Mouse (Mus musculus) ES-E14 (cell line): ENCODE measurements around the gene Plcd1. TPM values are rescaled to one million over a fixed set of nuclear protein-coding genes. Genes with fewer than 3 reads are reported as not detected.

Source experiments
- DNase-seq: peaks from one replicate; pipeline ENCODE4 v3.0.0-alpha.2; 2013; ENCODE audit warnings: low read depth, low spot score
- H3K27ac ChIP-seq: 2 replicates; pipeline ENCODE4 v1.5.1; 2012; ENCODE audit warnings: low read depth, mild to moderate bottlenecking, low read length, moderate library complexity, mixed read lengths; ENCODE audit not compliant: poor library complexity, insufficient read depth, severe bottlenecking
- H3K36me3 ChIP-seq: 2 replicates; pipeline ENCODE4 v1.6.1; 2012; ENCODE audit warnings: mild to moderate bottlenecking, low read length, moderate library complexity, mixed read lengths; ENCODE audit not compliant: control insufficient read depth, poor library complexity, insufficient read depth, severe bottlenecking
- H3K4me1 ChIP-seq, 2 experiments: fragments of 150-350 bp in 1 of 2; sonication (generic) in 1 of 2; 2 replicates each; pipeline ENCODE4 v1.6.1; 2012; ENCODE audit warnings: low read length in 2 of 2, mild to moderate bottlenecking in 1 of 2, mixed read lengths in 1 of 2; ENCODE audit not compliant: control insufficient read depth in 2 of 2, insufficient read depth in 2 of 2, poor library complexity in 1 of 2
- H3K4me3 ChIP-seq, 2 experiments: fragments of 150-350 bp in 1 of 2; sonication (generic) in 1 of 2; 2 replicates each; pipeline ENCODE4 v1.5.1; 2012; ENCODE audit warnings: low read length in 2 of 2, low read depth in 1 of 2, mild to moderate bottlenecking in 1 of 2, mixed read lengths in 1 of 2; ENCODE audit not compliant: insufficient read depth in 1 of 2, poor library complexity in 1 of 2, severe bottlenecking in 1 of 2
- H3K9ac ChIP-seq: 2 replicates; pipeline ENCODE4 v1.6.1; 2012; ENCODE audit warnings: low read depth, mild to moderate bottlenecking, low read length, mixed read lengths; ENCODE audit not compliant: poor library complexity, insufficient read depth, severe bottlenecking
- H3K9me3 ChIP-seq: fragments of 150-350 bp; sonication (generic); 2 replicates; pipeline ENCODE4 v1.6.1; 2012; ENCODE audit warnings: low read depth, mild to moderate bottlenecking, low read length; ENCODE audit not compliant: control insufficient read depth, insufficient read depth
- CHD2 ChIP-seq: IDR thresholded peaks from 2 replicates; pipeline ENCODE4 v1.6.1; 2014; ENCODE audit warnings: mild to moderate bottlenecking, low read depth, low read length, inconsistent platforms
- HCFC1 ChIP-seq: IDR thresholded peaks from 2 replicates; pipeline ENCODE4 v1.6.1; 2012; ENCODE audit warnings: low read length, inconsistent platforms, borderline replicate concordance; ENCODE audit not compliant: insufficient read depth
- MAFK ChIP-seq: IDR thresholded peaks from 2 replicates; pipeline ENCODE4 v1.6.1; 2014; ENCODE audit warnings: mild to moderate bottlenecking, low read depth, low read length, inconsistent platforms; ENCODE audit not compliant: insufficient read depth
- ZC3H11A ChIP-seq: IDR thresholded peaks from 2 replicates; pipeline ENCODE4 v1.6.1; 2012; ENCODE audit warnings: low read depth, mild to moderate bottlenecking, inconsistent platforms, low read length, borderline replicate concordance
- ZNF384 ChIP-seq: IDR thresholded peaks from 2 replicates; pipeline ENCODE4 v1.6.1; 2012; ENCODE audit warnings: low read depth, low read length, inconsistent platforms
- in situ Hi-C, 2 experiments: fragments of 600-800 bp; cut with MboI; formaldehyde crosslinking; loops; one replicate each; pipeline ENCODE4 v1.15.1; 2025; ENCODE audit warnings: low sequenced_read_pairs in 2 of 2, inconsistent platforms in 1 of 2; ENCODE audit not compliant: unreplicated experiment in 2 of 2
- total RNA-seq: library from RNA; depleted of rRNA; stranded (reverse); fragments of 300-350 nt; gene quantifications from 2 replicates; pipeline ENCODE4 v1.2.3, GENCODE M21; 2012

The Plcd1 gene
- total RNA-seq, 1 experiment = 13.1 TPM

GRCm38 (mm10) chr9:119092473-119093418 lies 556 bp downstream of the Plcd1 start:
- no peak for TF ChIP-seq HCFC1
- no peak for TF ChIP-seq MAFK
- TF ChIP-seq ZC3H11A = no peak
- TF ChIP-seq ZNF384 = no peak
- no peak for TF ChIP-seq CHD2
- in situ Hi-C loops = no loop called here
- peak overlapping the region; percentile 63 to 78 for H3K4me3 ChIP-seq
- DNase-seq = no peak
- peak overlapping the region; percentile 37 for H3K9ac ChIP-seq
- no peaks in the 10 kb centered on the region for H3K9me3 ChIP-seq
- H3K4me1 ChIP-seq = peaks cover 4 to 22% of the 10 kb centered on the region in 2 experiments; a peak in 3 of 4 replicates
- H3K36me3 ChIP-seq = no peaks in the 10 kb centered on the region
- no peak overlapping the region for H3K27ac ChIP-seq

DNA sequence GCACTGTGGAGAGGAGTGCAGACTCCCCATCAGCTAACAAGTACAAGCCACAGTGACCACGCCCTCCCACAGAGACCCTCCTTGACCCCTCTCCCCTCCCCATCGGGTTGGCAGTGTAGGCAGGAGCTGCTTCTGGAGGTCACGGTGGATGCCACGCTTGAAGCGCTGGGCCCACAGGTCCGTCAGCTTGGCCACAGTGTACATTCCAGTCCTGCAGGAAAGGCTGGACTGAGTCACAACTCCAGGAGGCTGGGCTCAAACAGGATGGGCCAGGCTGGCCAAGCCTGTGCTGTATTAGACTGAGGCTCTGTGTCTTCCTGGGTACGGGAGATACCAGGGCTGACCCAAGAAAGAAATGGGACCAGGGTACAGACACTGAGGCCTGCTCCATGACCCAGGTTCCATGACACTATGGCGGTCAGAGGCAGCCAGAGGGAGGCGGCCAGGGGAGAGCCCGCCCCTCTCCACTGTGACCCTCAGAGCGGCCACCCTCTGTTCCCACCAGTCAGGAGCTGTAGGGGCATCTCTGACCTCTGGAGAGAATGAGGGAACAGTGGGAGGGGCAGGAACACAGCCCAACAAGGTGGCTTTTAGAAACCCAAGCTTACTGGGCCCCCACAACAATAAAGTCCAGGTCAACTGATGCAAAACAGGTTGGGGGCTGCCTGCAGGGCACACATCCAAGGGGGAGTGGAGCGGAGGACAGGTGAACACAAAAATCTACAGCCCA lies 1.6 kb downstream of the Plcd1 start:
- peaks cover 4 to 26% of the 10 kb centered on the region in 2 experiments; a peak in 2 of 4 replicates for H3K4me1 ChIP-seq
- no peak overlapping the region for H3K4me3 ChIP-seq
- H3K36me3 ChIP-seq = no peaks in the 10 kb centered on the region
- DNase-seq = no peak
- no peaks in the 10 kb centered on the region for H3K9me3 ChIP-seq
- no peak overlapping the region for H3K27ac ChIP-seq
- H3K9ac ChIP-seq = no peak overlapping the region
- in situ Hi-C loops = no loop called here
- TF ChIP-seq MAFK (no peak), ZNF384 (no peak), ZC3H11A (no peak), CHD2 (no peak), HCFC1 (no peak)

DNA sequence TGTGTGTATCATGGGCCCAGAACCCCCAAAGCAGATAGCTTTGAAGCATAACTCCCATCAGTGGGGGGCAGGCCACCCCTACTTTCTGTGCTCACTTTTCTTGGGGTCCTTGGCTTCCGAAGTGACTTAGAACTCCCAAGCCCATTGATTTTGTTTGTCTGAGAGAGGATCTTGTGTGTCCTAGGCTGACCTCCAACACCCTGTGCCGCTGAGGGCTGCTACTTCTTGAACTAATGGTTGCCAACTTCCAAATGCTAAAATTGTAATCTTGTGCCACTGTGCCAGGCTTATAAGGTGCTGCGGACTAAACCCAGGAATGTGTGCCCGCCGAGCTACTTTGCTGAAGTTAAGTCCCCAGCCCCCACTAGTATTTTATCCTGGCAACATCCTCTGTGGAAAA lies 2.8 kb downstream of the Plcd1 start:
- in situ Hi-C loops = no loop called here
- no peak overlapping the region for H3K27ac ChIP-seq
- H3K9ac ChIP-seq = no peak overlapping the region
- no peaks in the 10 kb centered on the region for H3K36me3 ChIP-seq
- DNase-seq = no peak
- H3K4me1 ChIP-seq = peaks cover 4 to 28% of the 10 kb centered on the region in 2 experiments; a peak in 3 of 4 replicates
- no peak for TF ChIP-seq ZNF384
- no peak for TF ChIP-seq MAFK
- TF ChIP-seq ZC3H11A = no peak
- no peak for TF ChIP-seq CHD2
- no peak for TF ChIP-seq HCFC1
- no peak overlapping the region for H3K4me3 ChIP-seq
- H3K9me3 ChIP-seq = no peaks in the 10 kb centered on the region

DNA sequence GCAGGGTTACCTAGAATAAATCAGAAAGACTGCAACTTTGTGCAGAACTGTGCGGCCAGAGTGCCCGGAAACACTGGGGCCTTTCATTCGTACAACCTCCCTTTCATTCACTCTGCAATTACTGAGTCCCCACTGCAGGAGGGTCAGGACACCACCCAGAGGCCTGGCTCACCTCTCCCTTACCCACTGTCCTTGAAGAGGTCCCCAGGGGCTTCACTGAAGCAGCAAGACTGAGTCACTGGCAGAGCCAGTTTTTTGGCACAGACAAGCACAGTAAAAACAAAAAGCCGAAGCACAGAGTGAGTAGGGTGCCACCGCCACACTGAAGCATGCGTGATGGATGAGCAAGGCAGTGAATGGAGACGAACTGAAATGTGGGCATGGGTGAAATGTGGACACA lies 3.9 kb downstream of the Plcd1 start:
- in situ Hi-C loops = no loop called here
- Histone ChIP-seq H3K9ac (no peak overlapping the region), H3K36me3 (no peaks in the 10 kb centered on the region), H3K27ac (no peak overlapping the region), H3K4me1 (peaks cover 2 to 32% of the 10 kb centered on the region in 2 experiments; a peak in 3 of 4 replicates), H3K4me3 (no peak overlapping the region), H3K9me3 (no peaks in the 10 kb centered on the region)
- TF ChIP-seq CHD2 (no peak), ZNF384 (no peak), HCFC1 (no peak), ZC3H11A (no peak), MAFK (no peak)
- no peak for DNase-seq
